Mouse (Mus musculus): Measurements from ENCODE around the gene Cnot10. TPM values are rescaled to one million over a fixed set of nuclear protein-coding genes. Genes with fewer than 3 reads are reported as not detected.

The Cnot10 gene
- polyA plus RNA-seq, 1 experiment from 2014 or later = 38.9 TPM

- no peak for ATAC-seq
- H3K4me2 ChIP-seq = no peak overlapping the region
- no peak overlapping the region for H3K4me3 ChIP-seq
- H3K4me1 ChIP-seq = peaks cover 42% of the 10 kb centered on the region
- H3K9ac ChIP-seq = no peak overlapping the region
- H3K27ac ChIP-seq = no peak overlapping the region
- 80% methylated on average over 7 of the region's 7 CpGs for WGBS (ENCODE audit: insufficient replicate concordance)
- no peaks in the 10 kb centered on the region for H3K36me3 ChIP-seq
- H3K9me3 ChIP-seq (replicated peaks) = no peaks in the 10 kb centered on the region
- H3K27me3 ChIP-seq (replicated peaks) = no peaks in the 10 kb centered on the region
Observed at GRCm38 (mm10) chr9:114538996-114539563, 100.9 kb downstream of the Cnot10 start.

GRCm38 (mm10) chr9:114536628-114537027, 103.4 kb downstream of the Cnot10 start:
- H3K4me3 ChIP-seq = no peak overlapping the region
- peak overlapping the region; percentile 51; the same call in 1 of the 2 replicates for H3K27ac ChIP-seq
- no peaks in the 10 kb centered on the region for H3K9me3 ChIP-seq (replicated peaks)
- 56% methylated on average over 2 of the region's 2 CpGs for WGBS (ENCODE audit: insufficient replicate concordance)
- 0 out of 2 replicates have a peak, but pooled peaks have one; percentile 13 for ATAC-seq
- no peaks in the 10 kb centered on the region for H3K36me3 ChIP-seq
- no peak overlapping the region for H3K9ac ChIP-seq
- peaks cover 48% of the 10 kb centered on the region for H3K4me1 ChIP-seq
- no peaks in the 10 kb centered on the region for H3K27me3 ChIP-seq (replicated peaks)
- H3K4me2 ChIP-seq = no peak overlapping the region

Other genes starting within 250 kb of the Cnot10 start
- 33.2 and 33.8 TPM in 2 replicates for gene Crtap, start 249.5 kb downstream of the Cnot10 start, polyA plus RNA-seq (2016; fragmentation: Nextera tagmentation; extraction: Ambion mirVana)
- gene Glb1, start 239.1 kb downstream of the Cnot10 start, polyA plus RNA-seq (2016; fragmentation: Nextera tagmentation; extraction: Ambion mirVana) = 16.7 and 17.7 TPM in 2 replicates
- gene Tmppe, start 239.1 kb downstream of the Cnot10 start, polyA plus RNA-seq (2016; fragmentation: Nextera tagmentation; extraction: Ambion mirVana) = 4.7 and 4.8 TPM in 2 replicates
- not detected in 2 replicates for gene Ccr4, start 135.3 kb downstream of the Cnot10 start, polyA plus RNA-seq (2016; fragmentation: Nextera tagmentation; extraction: Ambion mirVana)
- 0.18 and 0.22 TPM in 2 replicates for gene C130032M10Rik, start 124.5 kb downstream of the Cnot10 start, polyA plus RNA-seq (2016; fragmentation: Nextera tagmentation; extraction: Ambion mirVana)
- gene Trim71, start 75.8 kb downstream of the Cnot10 start, polyA plus RNA-seq (2016; fragmentation: Nextera tagmentation; extraction: Ambion mirVana) = 1.7 and 2.0 TPM in 2 replicates
- gene Dync1li1, start 48.6 kb upstream of the Cnot10 start, polyA plus RNA-seq (2016; fragmentation: Nextera tagmentation; extraction: Ambion mirVana) = 37.7 and 41.3 TPM in 2 replicates
- gene Cmtm6, start 90.9 kb upstream of the Cnot10 start, polyA plus RNA-seq (2016; fragmentation: Nextera tagmentation; extraction: Ambion mirVana) = 26.0 and 29.1 TPM in 2 replicates
- 69.9 and 70.4 TPM in 2 replicates for gene Cmtm7, start 141.7 kb upstream of the Cnot10 start, polyA plus RNA-seq (2016; fragmentation: Nextera tagmentation; extraction: Ambion mirVana)
- gene Cmtm8, start 204.0 kb upstream of the Cnot10 start, polyA plus RNA-seq (2016; fragmentation: Nextera tagmentation; extraction: Ambion mirVana) = 17.9 and 18.2 TPM in 2 replicates

Measured in liver, embryonic 12.5 days (tissue).